Mouse (Mus musculus) adrenal gland, adult 8-10 months (tissue): ENCODE data around the gene Ddx4. TPM values are rescaled to one million over a fixed set of nuclear protein-coding genes. Genes with fewer than 3 reads are reported as not detected.
"Not testable (repeated sequence)": the region's sequence is repeated elsewhere in the genome, so short reads cannot be mapped to it uniquely, and the experiment has no call there.

Experiments used
- DNase-seq: peaks from one replicate; pipeline ENCODE4 v3.0.0; 2022
- total RNA-seq, 4 experiments: library from RNA; stranded (reverse); gene quantifications; 2 replicates each; pipeline ENCODE4 v1.2.4; 2022

The Ddx4 gene
- total RNA-seq, 4 experiments from 2014 or later, result 0.27 to 0.96 (median 0.53) TPM

DNA sequence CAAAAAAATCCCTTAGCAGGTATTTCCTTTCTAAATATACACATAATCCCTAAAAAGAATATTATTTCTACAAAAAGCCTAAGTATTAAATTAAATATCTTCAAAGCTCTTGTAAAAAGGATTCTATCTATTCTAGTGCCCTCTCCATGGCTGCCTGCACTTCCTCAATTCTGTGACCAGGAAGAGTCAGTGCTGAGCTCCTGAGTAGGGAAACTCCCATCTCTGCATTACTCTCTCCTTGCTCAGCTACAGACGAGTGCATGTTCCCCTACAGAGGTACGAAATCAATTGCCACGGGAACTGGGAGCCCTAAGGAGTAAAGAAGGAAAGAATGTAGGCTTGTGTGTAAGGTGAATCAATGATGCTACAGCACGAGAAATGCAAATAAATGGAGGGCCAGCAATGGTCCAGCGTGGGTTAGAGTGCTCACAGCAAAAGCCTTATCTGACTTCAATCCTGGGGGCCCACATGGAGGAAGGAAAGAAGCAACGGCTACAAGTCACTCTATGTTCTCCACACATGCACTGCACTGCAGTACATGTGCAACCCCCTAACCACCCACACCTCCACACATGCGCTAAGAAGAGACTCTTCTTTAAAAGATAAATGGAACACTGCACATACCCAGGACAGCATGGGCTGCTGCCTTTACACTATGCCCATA is 17.0 kb downstream of the Ddx4 start:
- DNase-seq, result no peak

DNA sequence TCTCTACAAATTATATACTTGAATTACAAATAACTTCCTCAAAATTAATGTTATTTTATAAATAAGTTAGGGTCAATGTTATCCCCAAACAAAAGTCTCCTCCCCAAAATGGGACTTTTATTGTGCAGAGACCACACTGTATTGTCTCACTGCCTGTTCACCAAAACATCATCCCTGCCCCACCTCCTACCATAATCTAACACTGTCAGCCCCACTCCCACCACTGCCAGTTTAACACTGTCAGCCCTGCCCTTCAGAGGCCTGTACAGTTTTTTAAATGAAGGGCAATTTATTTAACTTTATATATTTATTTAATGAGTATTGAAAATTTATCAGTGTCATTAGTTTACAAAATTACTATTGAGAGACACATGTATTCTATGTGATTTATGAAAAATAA is 26.7 kb downstream of the Ddx4 start:
- DNase-seq, result no peak

- no peak for DNase-seq
Measured at GRCm38 (mm10) chr13:112624622-112625021, 27.7 kb downstream of the Ddx4 start.

- no peak for DNase-seq
Measured at GRCm38 (mm10) chr13:112623656-112624055, 28.6 kb downstream of the Ddx4 start.

DNA sequence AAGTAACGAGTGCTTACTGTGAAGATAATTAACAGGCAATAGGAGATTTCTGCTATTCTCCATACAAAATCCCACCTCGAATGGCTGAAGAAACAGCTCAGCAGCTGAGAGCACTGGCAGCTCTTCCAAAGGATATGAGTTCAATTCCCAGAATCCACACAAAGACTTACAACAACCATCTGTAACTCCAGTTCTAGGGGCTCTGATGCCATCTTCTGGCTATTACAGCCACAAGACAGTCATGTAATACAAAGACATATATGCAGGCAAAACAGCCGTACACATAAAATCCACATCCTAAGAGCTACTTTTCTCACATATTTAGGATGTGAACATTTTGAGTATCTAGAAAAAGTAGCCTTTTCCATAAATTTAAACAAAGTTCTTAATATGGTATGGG is 30.7 kb downstream of the Ddx4 start:
- no peak for DNase-seq

GRCm38 (mm10) chr13:112608606-112609005 is 43.7 kb downstream of the Ddx4 start:
- DNase-seq, result no peak

GRCm38 (mm10) chr13:112604411-112604810 is 47.9 kb downstream of the Ddx4 start:
- no peak for DNase-seq

DNA sequence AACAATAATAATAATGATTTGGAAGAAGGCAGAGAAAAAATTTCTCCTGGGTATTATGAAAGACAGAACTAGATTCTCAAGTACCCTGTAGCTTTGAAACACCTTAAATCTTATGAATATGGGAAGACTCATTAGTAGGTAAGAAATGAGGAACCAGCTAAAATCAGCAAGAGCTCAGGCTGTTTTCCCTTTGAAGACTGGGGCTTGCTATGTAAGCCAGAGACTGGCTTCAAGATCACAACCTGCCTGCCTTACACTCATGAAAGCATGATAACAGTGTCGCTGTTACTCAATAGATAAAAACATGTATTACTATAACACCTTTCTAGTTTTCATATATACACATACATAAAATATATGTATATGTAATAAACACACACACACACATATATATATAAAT is 48.4 kb downstream of the Ddx4 start:
- no peak for DNase-seq

- no peak for DNase-seq
Measured at GRCm38 (mm10) chr13:112602607-112603006, 49.7 kb downstream of the Ddx4 start.

DNA sequence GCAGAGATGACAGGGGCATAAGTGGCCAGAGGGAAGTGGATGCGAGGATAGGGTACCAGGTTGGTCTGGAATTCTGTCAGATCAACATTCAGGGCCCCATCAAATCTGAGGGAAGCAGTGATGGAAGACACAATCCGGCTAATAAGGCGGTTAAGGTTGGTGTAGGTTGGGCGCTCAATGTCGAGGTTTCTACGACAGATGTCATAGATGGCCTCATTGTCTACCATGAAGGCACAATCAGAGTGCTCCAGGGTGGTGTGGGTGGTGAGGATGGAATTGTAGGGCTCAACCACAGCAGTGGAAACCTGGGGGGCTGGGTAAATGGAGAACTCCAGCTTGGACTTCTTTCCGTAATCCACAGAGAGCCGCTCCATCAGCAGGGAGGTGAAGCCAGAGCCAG is 58.0 kb downstream of the Ddx4 start, which contains the start of gene Il31ra:
Il31ra (minus strand) TSS at position 101 of the 400 bp plus-strand sequence.
- not testable (repeated sequence) for DNase-seq

- no peak for DNase-seq
Measured at GRCm38 (mm10) chr13:112590254-112590653, 62.0 kb downstream of the Ddx4 start.

DNA sequence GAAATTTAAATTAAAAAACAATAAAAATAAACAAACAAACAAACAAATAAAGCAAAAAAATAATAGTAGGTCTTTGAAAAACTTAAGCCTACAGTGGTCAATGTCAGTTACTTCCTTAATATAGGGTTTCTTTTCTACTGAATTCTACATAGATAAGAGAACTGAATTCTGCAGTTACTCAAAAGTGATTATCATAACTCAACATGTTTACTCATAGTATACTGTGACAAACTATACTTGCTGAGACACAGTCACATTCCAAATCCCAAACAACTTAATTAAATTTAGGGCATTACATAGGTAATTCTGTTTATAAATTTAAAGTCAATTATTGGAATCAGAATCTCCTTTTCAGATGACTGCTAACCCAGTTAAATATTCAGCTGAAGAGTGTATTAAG is 62.6 kb downstream of the Ddx4 start:
- DNase-seq, result no peak

DNA sequence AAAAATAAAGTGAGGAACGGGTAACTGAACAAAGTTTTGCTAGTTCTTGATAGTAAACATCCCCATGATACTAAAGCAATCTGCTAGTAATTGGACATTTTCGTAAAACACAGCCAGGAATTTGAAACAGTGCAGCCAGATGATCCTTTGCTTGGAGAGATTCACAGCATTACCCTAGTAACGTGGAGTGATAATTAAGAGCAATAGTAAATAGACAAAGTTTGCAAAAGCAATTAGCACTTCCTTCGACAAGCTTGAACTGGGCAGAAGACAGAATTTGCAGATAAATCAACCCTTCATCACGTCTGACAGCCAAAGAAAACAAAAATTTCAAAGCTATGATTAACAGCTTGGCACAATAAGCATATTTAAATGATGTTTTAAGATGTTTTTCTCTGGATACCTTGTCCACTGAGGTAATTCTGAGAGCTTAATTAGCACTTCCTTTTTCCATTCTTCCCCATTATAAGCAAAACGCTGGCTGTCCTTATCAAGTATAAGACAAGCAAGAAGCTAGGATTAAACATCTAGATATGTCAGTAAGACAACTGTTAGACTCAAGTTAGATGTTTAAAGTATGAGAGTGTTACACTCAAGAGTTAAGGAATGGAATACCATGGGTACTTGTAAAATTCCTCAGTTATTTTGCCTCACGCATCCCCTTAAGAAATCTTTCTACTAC is 67.6 kb downstream of the Ddx4 start:
- DNase-seq, result no peak

DNA sequence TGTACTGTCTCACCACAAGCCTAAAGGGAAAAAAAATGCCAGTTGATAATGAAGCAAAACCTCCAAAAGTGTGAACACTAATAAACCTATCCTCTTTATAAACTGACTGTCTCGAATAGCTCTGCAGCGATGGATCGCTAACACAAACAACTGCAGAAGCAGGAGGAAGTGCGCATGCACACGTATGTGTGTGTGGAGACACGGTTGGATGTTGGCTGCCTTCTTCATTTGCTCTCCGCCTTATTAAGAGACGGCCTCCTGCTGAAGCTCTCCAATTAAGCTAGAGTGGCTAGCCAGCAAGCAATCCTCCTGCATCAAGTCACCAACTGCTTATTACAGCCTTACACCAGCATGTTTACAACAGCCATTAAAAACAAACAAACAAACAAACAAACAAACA is 70.0 kb downstream of the Ddx4 start:
- no peak for DNase-seq

GRCm38 (mm10) chr13:112581796-112582195 is 70.5 kb downstream of the Ddx4 start:
- DNase-seq, result no peak

DNA sequence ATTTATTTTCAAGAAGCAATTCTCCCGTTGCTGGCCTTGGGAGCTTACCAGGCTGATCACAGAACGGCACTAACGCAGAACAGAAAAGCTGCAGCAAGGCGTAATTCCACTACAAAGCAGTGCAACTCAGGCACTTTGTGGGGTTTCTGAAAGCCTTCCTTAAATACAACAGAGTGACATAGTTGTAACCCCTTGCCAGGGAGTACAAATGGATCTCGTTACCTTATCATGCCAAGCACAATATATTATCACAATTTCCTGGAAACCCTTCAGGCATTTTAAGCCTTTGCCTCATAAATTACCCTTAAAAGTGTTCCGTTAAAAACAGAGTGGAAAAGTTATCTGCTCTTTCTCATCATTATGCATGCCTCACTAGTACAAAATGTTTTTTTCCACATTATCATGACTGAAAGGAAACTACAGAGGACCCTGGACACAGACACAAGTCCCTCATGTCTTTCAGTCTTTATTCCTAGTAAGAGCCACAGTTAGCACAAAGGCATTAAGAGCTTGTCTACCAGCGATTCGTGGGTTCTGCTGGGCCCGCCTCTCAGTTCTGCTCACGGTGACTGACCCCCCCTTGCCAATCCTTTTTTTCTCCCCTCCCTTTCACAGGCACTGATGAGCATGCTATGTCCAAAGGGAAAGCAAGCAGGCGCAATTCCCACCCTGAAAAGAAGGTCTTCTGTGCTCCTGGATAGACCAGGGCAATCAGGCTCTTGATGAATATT is 71.5 kb downstream of the Ddx4 start:
- no peak for DNase-seq

GRCm38 (mm10) chr13:112578041-112578440 is 74.2 kb downstream of the Ddx4 start:
- peak; percentile 100 for DNase-seq

- DNase-seq, result no peak
Measured at GRCm38 (mm10) chr13:112573800-112574199, 78.5 kb downstream of the Ddx4 start.

- no peak for DNase-seq
Measured at GRCm38 (mm10) chr13:112570768-112571167, 81.5 kb downstream of the Ddx4 start.

- DNase-seq, result no peak
Measured at GRCm38 (mm10) chr13:112569606-112570005, 82.7 kb downstream of the Ddx4 start.

DNA sequence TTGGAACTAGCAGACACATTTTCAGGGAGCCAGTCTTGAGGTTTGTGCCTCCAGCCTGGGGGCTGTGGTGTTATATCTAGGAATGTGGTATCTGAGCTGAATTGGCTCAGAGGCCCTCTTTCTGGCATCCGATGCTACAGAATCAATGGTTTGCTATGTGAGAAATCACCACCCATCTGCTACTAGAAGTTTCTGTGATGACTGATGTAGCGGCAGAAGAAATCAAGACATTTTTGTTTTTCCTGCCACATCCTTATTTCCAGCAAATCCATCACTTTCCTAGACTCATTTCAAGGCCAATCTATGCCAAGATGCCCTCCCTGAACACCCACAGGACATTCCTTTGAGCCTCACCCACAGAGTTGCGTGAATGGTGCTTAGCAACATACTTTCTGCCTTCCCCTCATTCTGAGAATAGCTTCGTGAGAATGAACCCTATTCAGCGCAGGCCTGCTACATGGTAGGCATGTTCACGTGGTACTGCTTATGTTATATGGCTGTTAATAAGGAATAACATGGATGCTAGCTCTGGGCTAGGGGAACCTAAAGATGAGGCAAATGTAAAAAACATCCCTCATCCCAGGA is 91.6 kb downstream of the Ddx4 start:
- DNase-seq, result no peak

GRCm38 (mm10) chr13:112556501-112556900 is 95.8 kb downstream of the Ddx4 start:
- no peak for DNase-seq

- DNase-seq, result no peak
Measured at GRCm38 (mm10) chr13:112553304-112553703, 99.0 kb downstream of the Ddx4 start.
